Mouse (Mus musculus) midbrain, embryonic 11.5 days (tissue): ENCODE data around the gene Nelfa. TPM values are rescaled to one million over a fixed set of nuclear protein-coding genes. Genes with fewer than 3 reads are reported as not detected.
A peak's percentile ranks its signal among the peaks of the same experiment; 100 is the strongest.
"Not testable (repeated sequence)": the region's sequence is repeated elsewhere in the genome, so short reads cannot be mapped to it uniquely, and the experiment has no call there.

Experiments
- ATAC-seq: fragments of 200-750 bp; cut with Nextera tagmentation; 2 replicates; pipeline ENCODE4 v1.8.0; 2017; ENCODE audit warnings: moderate TSS enrichment, moderate library complexity; ENCODE audit not compliant: low FRiP score
- DNase-seq: peaks from one replicate; pipeline ENCODE4 v3.0.0; 2015; ENCODE audit warnings: low spot score; ENCODE audit errors: missing footprints
- H3K27ac ChIP-seq: fragments of 300-500 bp; sonication (generic); 2 replicates; pipeline ENCODE4 v1.5.1; 2014; ENCODE audit warnings: low read depth, low read length
- H3K27me3 ChIP-seq: fragments of 300-500 bp; sonication (generic); 2 replicates; pipeline ENCODE4 v1.6.1; 2014; ENCODE audit warnings: mild to moderate bottlenecking, low read length, moderate library complexity, mixed read lengths; ENCODE audit not compliant: control insufficient read depth, insufficient read depth
- H3K36me3 ChIP-seq: fragments of 300-500 bp; sonication (generic); 2 replicates; pipeline ENCODE4 v1.6.1; 2014; ENCODE audit warnings: mild to moderate bottlenecking, low read length, moderate library complexity, mixed read lengths; ENCODE audit not compliant: control insufficient read depth, insufficient read depth
- H3K4me1 ChIP-seq: fragments of 300-500 bp; sonication (generic); 2 replicates; pipeline ENCODE4 v1.6.1; 2014; ENCODE audit warnings: low read length; ENCODE audit not compliant: control insufficient read depth, insufficient read depth
- H3K4me2 ChIP-seq: fragments of 300-500 bp; sonication (generic); 2 replicates; pipeline ENCODE4 v1.6.1; 2014; ENCODE audit warnings: mild to moderate bottlenecking, moderate library complexity
- H3K4me3 ChIP-seq: fragments of 300-500 bp; sonication (generic); 2 replicates; pipeline ENCODE4 v1.5.1; 2014; ENCODE audit warnings: low read depth, low read length
- H3K9ac ChIP-seq: fragments of 300-500 bp; sonication (generic); 2 replicates; pipeline ENCODE4 v1.6.1; 2014; ENCODE audit warnings: low read length
- H3K9me3 ChIP-seq: fragments of 300-500 bp; sonication (generic); 2 replicates; pipeline ENCODE4 v1.6.1; 2016; ENCODE audit warnings: low read length; ENCODE audit not compliant: control insufficient read depth
- WGBS: fragments of 180-500 bp; shearing (Covaris S2); extraction: QIAGEN DNeasy Blood & Tissue Kit; methylation state at CpG from one replicate; pipeline ENCODE4 v1.1.7; 2014; 5-methylcytosine and 5-hydroxymethylcytosine counted together
- polyA plus RNA-seq: library from polyadenylated mRNA; unstranded; fragments of >200 nt; fragmentation: Nextera tagmentation; extraction: Ambion mirVana; gene quantifications from 2 replicates; pipeline ENCODE4 v1.2.1, GENCODE M21; 2014

Nelfa gene
- polyA plus RNA-seq, 1 experiment from 2014 or later: 63.9 TPM

DNA sequence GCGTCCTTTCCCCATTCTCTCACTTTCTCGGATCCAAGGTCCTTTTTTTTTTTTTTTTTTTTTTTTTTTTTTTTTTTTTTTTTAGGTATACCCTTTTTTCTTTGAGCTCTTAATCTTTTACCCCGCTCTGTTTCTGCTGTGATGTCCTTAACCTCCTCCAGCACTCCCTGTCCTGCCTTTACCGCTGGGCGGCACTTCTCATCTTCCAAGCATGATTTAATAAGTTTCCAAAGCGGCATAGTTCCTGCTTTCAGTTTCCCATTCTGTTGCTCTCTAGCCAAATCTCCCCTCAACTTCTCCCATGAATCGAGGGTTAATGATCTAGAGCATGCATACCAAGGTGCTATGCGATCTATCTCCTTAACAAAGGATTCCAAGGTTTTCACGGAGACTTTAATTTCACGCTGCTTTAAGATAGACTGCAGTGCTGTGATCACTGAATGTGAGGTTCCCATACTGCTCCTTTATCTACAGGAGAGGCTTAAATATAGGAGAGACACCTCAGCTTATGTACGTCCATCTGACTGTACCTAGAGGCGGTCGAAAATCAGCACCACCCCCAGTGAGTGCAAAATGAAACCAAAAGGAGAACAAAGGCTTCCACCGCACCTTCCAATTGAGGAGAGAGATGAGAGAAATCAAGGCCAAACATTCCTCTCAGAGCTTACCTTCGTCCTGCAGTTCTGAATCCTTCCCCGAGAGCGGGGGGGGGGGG, 17.4 kb upstream of the Nelfa start:
- H3K4me1 ChIP-seq: no peaks in the 10 kb centered on the region
- H3K27ac ChIP-seq: no peak overlapping the region
- H3K9me3 ChIP-seq: peaks cover 3% of the 10 kb centered on the region; the same call in 1 of the 2 replicates
- no peak for DNase-seq
- H3K27me3 ChIP-seq: no peaks in the 10 kb centered on the region
- no peaks in the 10 kb centered on the region for H3K36me3 ChIP-seq
- 83% methylated on average over 17 of the region's 17 CpGs for WGBS
- no peak for ATAC-seq
- H3K4me2 ChIP-seq: no peak overlapping the region
- H3K4me3 ChIP-seq: no peak overlapping the region
- H3K9ac ChIP-seq: no peak overlapping the region

DNA sequence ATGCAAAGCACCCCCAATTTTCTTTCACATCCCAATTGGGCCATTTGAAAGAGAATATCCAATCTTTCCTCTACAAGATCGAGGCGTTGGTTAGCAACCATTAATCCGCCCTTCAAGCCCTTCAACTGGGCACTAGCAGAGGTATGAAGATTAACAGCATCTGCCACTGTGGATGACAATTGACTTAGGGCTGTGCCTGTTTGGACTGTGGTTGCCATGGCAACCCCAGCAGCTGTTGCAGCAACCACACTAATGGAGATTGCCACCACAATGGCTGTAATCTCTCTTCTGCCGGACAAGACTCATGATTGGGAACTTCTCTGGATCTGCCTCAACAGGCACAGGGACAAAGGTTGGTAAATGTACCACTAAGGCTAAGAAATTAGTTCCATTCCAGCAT, 12.1 kb upstream of the Nelfa start:
- WGBS: 65% methylated on average over 4 of the region's 4 CpGs
- ATAC-seq: no peak
- Histone ChIP-seq H3K9me3 (peaks cover 3% of the 10 kb centered on the region; the same call in 1 of the 2 replicates), H3K9ac (no peak overlapping the region), H3K4me2 (no peak overlapping the region), H3K4me3 (no peak overlapping the region), H3K27ac (no peak overlapping the region), H3K27me3 (no peaks in the 10 kb centered on the region), H3K36me3 (no peaks in the 10 kb centered on the region), H3K4me1 (no peaks in the 10 kb centered on the region)
- DNase-seq: peak; percentile 84

DNA sequence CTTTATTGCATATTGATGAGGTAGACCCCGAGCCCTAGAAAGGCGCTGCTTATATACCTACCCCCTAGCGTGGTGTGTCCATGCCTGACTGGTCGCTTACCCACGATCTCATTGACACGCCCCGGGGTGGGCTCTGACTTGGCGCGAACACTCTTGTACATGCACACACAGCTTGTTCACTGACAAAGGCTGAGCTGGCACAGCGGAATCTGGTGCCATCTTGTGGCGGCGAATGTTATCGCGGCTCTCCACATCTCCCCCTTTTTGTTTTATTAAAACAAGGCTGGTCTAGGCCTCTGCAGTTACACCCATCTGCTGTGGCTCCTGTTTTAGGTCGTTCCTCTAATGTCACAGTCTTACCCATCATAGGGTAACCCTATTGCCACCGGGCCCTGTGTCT, 10.8 kb upstream of the Nelfa start:
- 87% methylated on average over 16 of the region's 16 CpGs for WGBS
- peak; percentile 72 for DNase-seq
- not testable (repeated sequence) for H3K4me1 ChIP-seq

DNA sequence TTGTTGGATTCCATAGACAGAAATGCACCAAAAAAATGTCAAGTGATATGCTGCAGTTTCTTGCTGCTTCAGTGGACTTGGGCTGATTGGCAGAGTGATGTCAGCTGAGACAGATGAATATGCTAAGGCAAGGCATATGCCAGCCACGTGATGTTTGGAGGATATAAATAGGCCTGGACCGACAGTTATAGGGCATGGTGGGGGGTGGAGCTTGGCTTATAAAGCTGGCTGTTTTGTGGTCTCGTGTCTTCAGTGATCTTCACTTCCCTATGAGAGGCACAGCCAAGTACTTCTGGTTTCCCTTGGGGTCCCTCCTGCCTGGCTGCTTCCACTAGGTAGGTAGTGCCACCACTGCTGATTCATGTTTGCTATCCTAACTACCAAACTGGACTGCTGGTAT, 2.2 kb upstream of the Nelfa start:
- no peak overlapping the region for H3K9ac ChIP-seq
- H3K4me3 ChIP-seq: no peak overlapping the region
- no peaks in the 10 kb centered on the region for H3K36me3 ChIP-seq
- H3K4me2 ChIP-seq: no peak overlapping the region
- no peak overlapping the region for H3K27ac ChIP-seq
- WGBS: 91% methylated on average over 3 of the region's 3 CpGs
- H3K4me1 ChIP-seq: peaks cover 20% of the 10 kb centered on the region
- ATAC-seq (no peak), DNase-seq (peak; percentile 73)
- H3K9me3 ChIP-seq: peaks cover 9% of the 10 kb centered on the region; the same call in 1 of the 2 replicates
- no peaks in the 10 kb centered on the region for H3K27me3 ChIP-seq

More for the DNA sequence above, 10.8 kb upstream of the Nelfa start:
- not testable (repeated sequence) for H3K4me2 ChIP-seq, H3K27ac ChIP-seq, ATAC-seq, H3K9ac ChIP-seq, H3K4me3 ChIP-seq, H3K36me3 ChIP-seq, H3K27me3 ChIP-seq, H3K9me3 ChIP-seq

DNA sequence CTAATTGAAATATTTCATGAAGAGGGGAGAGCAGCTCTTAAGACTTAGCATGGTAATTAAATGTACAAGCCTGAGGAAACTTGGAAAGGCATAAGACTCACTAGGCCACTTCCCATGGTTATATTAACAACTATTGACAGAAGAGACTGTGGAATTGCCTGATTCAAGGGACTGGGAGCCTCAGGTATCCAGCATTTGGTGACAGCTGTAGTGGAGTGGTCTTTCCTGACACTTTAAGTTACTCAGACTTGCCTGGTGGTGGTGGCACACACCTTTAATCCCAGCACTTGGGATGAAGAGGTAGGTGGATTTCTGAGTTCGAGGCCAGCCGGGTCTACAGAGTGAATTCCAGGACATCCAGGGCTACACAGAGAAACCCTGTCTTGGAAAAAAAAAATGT, 1.0 kb upstream of the Nelfa start:
- Histone ChIP-seq H3K4me3 (peak overlapping the region; percentile 78; the same call in 1 of the 2 replicates), H3K36me3 (no peaks in the 10 kb centered on the region), H3K9me3 (peaks cover 9% of the 10 kb centered on the region; the same call in 1 of the 2 replicates), H3K9ac (no peak overlapping the region), H3K27ac (no peak overlapping the region), H3K4me2 (peak overlapping the region; percentile 64; the same call in 1 of the 2 replicates), H3K27me3 (no peaks in the 10 kb centered on the region), H3K4me1 (peaks cover 20% of the 10 kb centered on the region)
- DNase-seq: peak; percentile 74
- WGBS: 100% methylated on average over 2 of the region's 2 CpGs
- no peak for ATAC-seq

DNA sequence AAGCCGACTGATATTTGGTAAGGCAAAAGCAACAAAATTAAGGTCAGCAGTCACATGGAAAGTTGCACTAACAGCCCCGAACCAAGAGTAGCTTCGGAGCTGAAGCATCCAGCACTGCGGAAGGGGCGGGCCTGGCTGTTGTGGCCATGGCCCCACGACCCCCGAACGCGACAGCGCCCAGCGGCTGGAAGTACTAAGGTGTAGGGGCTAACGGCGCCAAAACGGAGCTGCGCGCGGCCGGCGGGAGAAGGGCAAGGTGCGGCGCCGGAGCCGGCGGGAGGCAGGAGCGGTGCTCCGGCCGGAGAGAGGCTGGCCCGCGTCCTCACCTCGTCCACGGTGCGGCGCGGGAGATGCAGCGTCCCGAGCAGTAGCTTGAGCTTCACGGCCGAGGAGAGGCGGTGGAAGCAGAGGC, 507 bp downstream of the Nelfa start:
- Histone ChIP-seq H3K4me3 (peak overlapping the region; percentile 78), H3K9ac (peak overlapping the region; percentile 84), H3K27ac (peak overlapping the region; percentile 82), H3K36me3 (no peaks in the 10 kb centered on the region), H3K4me2 (peak overlapping the region; percentile 64), H3K4me1 (peaks cover 20% of the 10 kb centered on the region), H3K27me3 (no peaks in the 10 kb centered on the region), H3K9me3 (peaks cover 6% of the 10 kb centered on the region; the same call in 1 of the 2 replicates)
- under 1% methylated on average over 34 of the region's 39 CpGs for WGBS
- ATAC-seq: no peak; the same call in 1 of the 2 replicates
- DNase-seq: no peak

DNA sequence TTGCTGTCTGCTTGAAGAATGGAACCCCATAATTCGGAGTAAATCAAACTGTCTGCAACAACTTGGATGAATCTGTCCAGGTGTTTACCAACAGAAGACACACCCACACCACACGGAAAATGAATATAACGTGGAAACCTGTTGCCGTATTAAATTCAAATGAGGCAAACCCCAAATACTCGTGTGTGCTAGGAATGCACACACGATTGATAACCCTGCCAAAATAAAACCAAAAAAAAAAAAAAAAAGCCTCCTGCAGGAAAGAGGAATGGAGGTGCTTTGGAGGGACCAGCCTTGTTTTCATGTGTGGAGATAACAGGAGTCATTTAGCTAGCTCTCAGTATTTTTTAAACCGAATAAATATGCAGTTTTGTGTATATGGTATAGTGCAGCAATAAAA, 1.3 kb downstream of the Nelfa start:
- peak overlapping the region; percentile 78 for H3K4me3 ChIP-seq
- no peak overlapping the region for H3K27ac ChIP-seq
- H3K9me3 ChIP-seq: peaks cover 2% of the 10 kb centered on the region; the same call in 1 of the 2 replicates
- no peaks in the 10 kb centered on the region for H3K27me3 ChIP-seq
- H3K36me3 ChIP-seq: peaks cover 4% of the 10 kb centered on the region; the same call in 1 of the 2 replicates
- DNase-seq (no peak), ATAC-seq (no peak)
- 84% methylated on average over 7 of the region's 7 CpGs for WGBS
- peak overlapping the region; percentile 64 for H3K4me2 ChIP-seq
- peaks cover 20% of the 10 kb centered on the region for H3K4me1 ChIP-seq
- H3K9ac ChIP-seq: no peak overlapping the region; the same call in 1 of the 2 replicates

DNA sequence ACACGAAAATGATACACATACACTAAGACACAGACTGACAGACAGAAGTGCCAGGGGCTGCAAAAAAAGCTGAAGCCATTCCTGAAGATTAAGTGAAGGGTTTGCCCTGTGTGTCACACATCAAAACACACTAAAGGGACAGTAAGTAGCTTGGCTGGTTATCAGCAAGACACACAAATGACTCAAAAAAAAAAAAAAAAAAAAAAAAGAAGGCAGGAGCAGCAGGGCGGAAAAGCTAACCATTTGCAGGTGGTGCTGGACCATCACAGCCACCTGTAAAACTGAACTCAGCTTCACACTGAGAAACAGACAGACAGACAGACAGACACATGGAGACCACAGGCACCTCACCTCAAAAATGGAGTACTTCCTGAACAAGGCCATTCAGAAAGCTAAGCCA, 2.1 kb downstream of the Nelfa start:
- 0 out of 2 replicates have a peak overlapping the region, but pooled peaks have one; percentile 5 for H3K4me3 ChIP-seq
- no peak overlapping the region for H3K9ac ChIP-seq
- DNase-seq (no peak), ATAC-seq (no peak)
- H3K9me3 ChIP-seq: peaks cover 4% of the 10 kb centered on the region; the same call in 1 of the 2 replicates
- WGBS: 87% methylated on average over 2 of the region's 2 CpGs
- H3K27me3 ChIP-seq: no peaks in the 10 kb centered on the region
- H3K4me2 ChIP-seq: 0 out of 2 replicates have a peak overlapping the region, but pooled peaks have one; percentile 9
- H3K4me1 ChIP-seq: peaks cover 20% of the 10 kb centered on the region
- peaks cover 6% of the 10 kb centered on the region; the same call in 1 of the 2 replicates for H3K36me3 ChIP-seq
- H3K27ac ChIP-seq: no peak overlapping the region

DNA sequence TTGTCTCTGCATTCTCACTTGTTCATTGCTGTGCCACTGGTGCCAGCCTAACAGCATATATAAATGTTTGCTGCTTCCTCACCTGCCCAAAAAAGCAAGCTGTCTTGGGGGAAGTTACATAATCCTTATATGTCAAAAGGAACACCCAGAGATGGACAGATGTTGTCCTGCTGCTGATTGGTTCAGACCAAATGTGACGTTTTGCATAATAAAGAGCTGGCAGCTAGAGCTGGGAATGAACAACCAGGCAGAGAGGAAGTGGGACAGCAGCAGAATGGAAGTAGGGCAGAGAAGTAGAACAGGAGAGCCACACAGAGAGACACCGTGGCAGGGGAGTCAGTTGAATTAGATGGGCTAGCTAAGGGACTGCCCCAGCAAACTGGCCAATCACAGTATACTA, 3.8 kb downstream of the Nelfa start:
- Histone ChIP-seq H3K27me3 (no peaks in the 10 kb centered on the region), H3K4me1 (peaks cover 20% of the 10 kb centered on the region), H3K27ac (no peak overlapping the region), H3K9me3 (peaks cover 4% of the 10 kb centered on the region; the same call in 1 of the 2 replicates), H3K4me2 (no peak overlapping the region), H3K9ac (no peak overlapping the region), H3K36me3 (peaks cover 10% of the 10 kb centered on the region), H3K4me3 (no peak overlapping the region)
- ATAC-seq (no peak), DNase-seq (no peak)
- 87% methylated on average over 2 of the region's 2 CpGs for WGBS
